Mouse (Mus musculus): Measurements from ENCODE around the gene Lrrc27. TPM values are rescaled to one million over a fixed set of nuclear protein-coding genes. Genes with fewer than 3 reads are reported as not detected.

Lrrc27 gene
- polyA plus RNA-seq, 1 experiment from 2014 or later = 2.8 TPM

DNA sequence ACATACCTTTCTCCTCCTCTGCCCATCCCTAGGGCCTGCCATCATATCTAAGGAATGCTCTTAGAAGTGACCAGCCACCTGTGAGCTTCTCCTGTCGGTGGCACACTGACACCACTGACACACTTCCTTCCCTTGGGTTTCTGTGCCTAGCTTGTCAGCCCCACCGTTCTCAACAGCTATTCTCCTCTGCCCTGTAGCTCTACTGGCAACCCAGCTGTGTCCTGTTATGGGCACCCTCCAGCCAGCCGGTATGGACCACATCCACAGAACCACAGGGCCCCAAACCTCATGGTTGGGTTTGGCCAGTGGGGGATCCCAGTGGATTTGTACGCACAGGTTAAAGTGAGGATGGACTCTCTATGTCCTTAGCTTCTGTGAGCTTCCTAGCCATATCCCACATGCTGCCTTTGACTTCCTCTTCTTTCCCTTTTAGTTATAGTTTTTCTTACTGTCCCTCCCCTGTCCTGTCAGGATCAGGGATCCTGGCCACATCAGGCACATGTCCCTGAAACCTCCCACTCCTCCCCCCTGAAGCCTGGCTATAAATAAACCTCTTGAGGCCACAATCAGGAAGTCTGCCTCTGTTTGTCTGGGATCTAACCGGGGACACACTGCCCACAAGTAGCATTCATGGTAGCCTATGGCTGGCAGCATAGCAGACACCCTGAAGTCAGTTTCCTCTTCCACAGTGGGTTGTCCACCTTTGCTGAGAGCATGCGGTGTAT, 15.8 kb downstream of the Lrrc27 start:
- Histone ChIP-seq H3K27me3 (no peaks in the 10 kb centered on the region), H3K4me2 (replicated peaks) (no peak overlapping the region), H3K4me3 (no peak overlapping the region), H3K4me1 (no peaks in the 10 kb centered on the region), H3K27ac (replicated peaks) (no peak overlapping the region), H3K9me3 (no peaks in the 10 kb centered on the region), H3K36me3 (no peaks in the 10 kb centered on the region), H3K9ac (replicated peaks) (no peak overlapping the region)
- 85% methylated on average over 6 of the region's 6 CpGs for WGBS
- ATAC-seq (replicated peaks) = no peak

DNA sequence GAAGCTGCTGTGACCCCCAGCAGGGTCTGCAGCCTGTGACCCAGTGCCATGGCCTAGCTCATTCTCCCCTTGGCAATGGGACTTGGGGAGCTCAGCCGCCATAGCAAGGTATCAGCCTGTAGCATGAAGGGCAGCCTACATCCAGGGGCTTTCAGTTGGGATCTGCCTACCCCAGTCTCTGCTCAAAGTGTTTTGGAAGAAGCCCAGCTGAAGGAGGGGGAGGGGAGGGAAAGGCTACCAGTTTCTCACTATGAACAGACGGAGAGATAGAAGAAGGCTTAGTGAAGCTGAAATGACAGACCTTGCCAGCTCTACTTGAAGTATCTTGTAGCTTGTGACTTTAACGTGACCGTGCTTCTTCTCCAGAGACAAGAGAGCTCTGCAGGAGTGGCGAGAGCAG, 17.0 kb downstream of the Lrrc27 start:
- no peaks in the 10 kb centered on the region for H3K36me3 ChIP-seq
- 83% methylated on average over 5 of the region's 5 CpGs for WGBS
- H3K27me3 ChIP-seq = no peaks in the 10 kb centered on the region
- H3K4me1 ChIP-seq = peaks cover 9% of the 10 kb centered on the region; the same call in 1 of the 2 replicates
- H3K9ac ChIP-seq (replicated peaks) = no peak overlapping the region
- no peak overlapping the region for H3K4me2 ChIP-seq (replicated peaks)
- no peaks in the 10 kb centered on the region for H3K9me3 ChIP-seq
- ATAC-seq (replicated peaks) = no peak
- no peak overlapping the region for H3K4me3 ChIP-seq
- H3K27ac ChIP-seq (replicated peaks) = no peak overlapping the region

- 78% methylated on average over 12 of the region's 12 CpGs for WGBS
- Histone ChIP-seq H3K27me3 (no peaks in the 10 kb centered on the region), H3K4me3 (no peak overlapping the region), H3K4me1 (peaks cover 12% of the 10 kb centered on the region; the same call in 1 of the 2 replicates), H3K27ac (replicated peaks) (no peak overlapping the region), H3K4me2 (replicated peaks) (no peak overlapping the region), H3K9ac (replicated peaks) (no peak overlapping the region), H3K36me3 (no peaks in the 10 kb centered on the region), H3K9me3 (no peaks in the 10 kb centered on the region)
- ATAC-seq (replicated peaks) = no peak
Measured at GRCm38 (mm10) chr7:139230241-139230640, 17.5 kb downstream of the Lrrc27 start.

DNA sequence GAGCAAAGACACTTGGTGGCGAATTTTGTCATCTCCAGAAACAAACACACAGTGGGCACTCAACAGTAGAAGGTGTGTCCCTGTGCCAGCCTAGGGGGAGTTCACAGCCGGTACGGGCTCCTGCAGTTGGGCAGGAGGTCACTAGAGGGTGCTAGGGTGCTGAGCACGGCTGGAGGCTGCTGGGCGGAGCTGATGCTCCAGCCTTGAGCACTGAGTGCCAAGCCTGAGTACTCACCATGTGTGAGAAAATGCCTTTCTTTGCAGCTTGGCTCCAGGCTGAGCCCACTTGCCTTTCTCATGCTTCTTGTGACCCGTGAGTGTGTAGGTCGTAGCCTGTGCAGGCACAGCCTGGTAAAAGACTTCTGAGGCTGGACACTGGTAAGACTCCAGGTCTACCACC, 20.9 kb downstream of the Lrrc27 start:
- Histone ChIP-seq H3K4me3 (no peak overlapping the region), H3K9ac (replicated peaks) (no peak overlapping the region), H3K4me1 (peaks cover 12% of the 10 kb centered on the region; the same call in 1 of the 2 replicates), H3K27ac (replicated peaks) (no peak overlapping the region), H3K9me3 (no peaks in the 10 kb centered on the region), H3K36me3 (no peaks in the 10 kb centered on the region), H3K4me2 (replicated peaks) (no peak overlapping the region), H3K27me3 (no peaks in the 10 kb centered on the region)
- ATAC-seq (replicated peaks) = peak; percentile 91
- 3% methylated on average over 7 of the region's 7 CpGs for WGBS

DNA sequence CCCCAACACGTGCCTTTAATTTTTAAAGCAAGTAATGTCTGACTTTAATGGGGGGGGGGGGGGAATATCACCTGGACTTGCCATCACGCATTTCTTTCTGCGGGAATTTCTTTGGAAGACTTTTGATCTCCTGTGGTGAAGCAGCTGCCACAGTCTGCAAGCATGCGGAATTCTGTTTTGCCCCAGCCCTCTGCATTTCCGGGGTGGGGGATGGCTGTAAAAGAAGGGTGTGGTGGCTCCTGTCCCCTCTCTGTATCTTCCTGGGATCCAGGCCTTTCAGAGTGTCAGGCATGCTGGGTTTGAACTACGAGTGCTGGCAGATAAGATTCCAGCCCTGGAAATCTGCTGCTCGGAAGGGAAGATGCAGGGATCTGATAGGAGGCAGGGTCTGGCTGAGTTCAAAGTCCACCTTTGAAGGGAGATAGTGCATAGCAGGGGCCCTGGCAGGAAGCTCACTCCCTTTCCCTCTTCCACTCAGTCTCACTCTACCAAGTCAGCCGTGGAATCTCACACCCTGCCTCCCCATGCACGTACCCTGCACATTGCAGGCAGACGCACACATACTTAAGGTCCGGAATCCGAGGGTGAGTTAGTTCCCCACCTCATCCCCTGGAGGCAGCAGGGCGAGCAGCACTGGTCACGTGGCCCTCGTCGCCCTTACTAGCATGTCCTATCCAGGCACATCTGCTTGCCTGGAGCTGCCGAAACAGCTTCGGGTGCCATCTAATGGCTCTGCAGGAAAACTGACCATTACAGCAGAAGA, 21.8 kb downstream of the Lrrc27 start:
- Histone ChIP-seq H3K9me3 (no peaks in the 10 kb centered on the region), H3K4me3 (no peak overlapping the region), H3K9ac (replicated peaks) (no peak overlapping the region), H3K4me2 (replicated peaks) (no peak overlapping the region), H3K27ac (replicated peaks) (no peak overlapping the region), H3K4me1 (peaks cover 12% of the 10 kb centered on the region; the same call in 1 of the 2 replicates), H3K36me3 (no peaks in the 10 kb centered on the region), H3K27me3 (no peaks in the 10 kb centered on the region)
- no peak for ATAC-seq (replicated peaks)
- WGBS = 20% methylated on average over 18 of the region's 18 CpGs

GRCm38 (mm10) chr7:139235651-139236358, 23.0 kb downstream of the Lrrc27 start:
- 81% methylated on average over 12 of the region's 12 CpGs for WGBS
- H3K27me3 ChIP-seq = no peaks in the 10 kb centered on the region
- no peaks in the 10 kb centered on the region for H3K9me3 ChIP-seq
- no peak for ATAC-seq (replicated peaks)
- no peak overlapping the region for H3K27ac ChIP-seq (replicated peaks)
- H3K4me1 ChIP-seq = peaks cover 12% of the 10 kb centered on the region; the same call in 1 of the 2 replicates
- no peak overlapping the region for H3K9ac ChIP-seq (replicated peaks)
- no peak overlapping the region for H3K4me3 ChIP-seq
- H3K4me2 ChIP-seq (replicated peaks) = no peak overlapping the region
- no peaks in the 10 kb centered on the region for H3K36me3 ChIP-seq

DNA sequence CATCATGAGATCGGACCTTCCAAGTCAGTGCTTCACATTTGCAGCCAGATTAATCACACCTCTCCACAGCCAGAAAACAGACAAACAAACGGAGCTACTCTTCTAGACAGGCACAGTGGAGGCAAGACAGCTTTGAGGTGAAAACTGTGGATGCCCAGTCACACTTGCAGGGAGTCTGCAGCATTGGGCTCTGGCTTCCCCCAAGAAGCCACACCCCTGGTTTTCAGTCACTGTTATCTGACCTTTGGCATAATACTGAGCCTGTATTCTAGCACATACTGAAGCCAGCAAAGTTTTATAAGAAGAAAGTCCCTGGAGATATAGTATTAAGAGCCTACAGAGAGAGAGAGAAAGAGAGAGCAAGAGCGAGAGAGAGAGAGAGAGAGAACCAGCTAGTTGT, 26.6 kb downstream of the Lrrc27 start:
- no peak overlapping the region for H3K4me3 ChIP-seq
- 74% methylated on average over 3 of the region's 3 CpGs for WGBS

DNA sequence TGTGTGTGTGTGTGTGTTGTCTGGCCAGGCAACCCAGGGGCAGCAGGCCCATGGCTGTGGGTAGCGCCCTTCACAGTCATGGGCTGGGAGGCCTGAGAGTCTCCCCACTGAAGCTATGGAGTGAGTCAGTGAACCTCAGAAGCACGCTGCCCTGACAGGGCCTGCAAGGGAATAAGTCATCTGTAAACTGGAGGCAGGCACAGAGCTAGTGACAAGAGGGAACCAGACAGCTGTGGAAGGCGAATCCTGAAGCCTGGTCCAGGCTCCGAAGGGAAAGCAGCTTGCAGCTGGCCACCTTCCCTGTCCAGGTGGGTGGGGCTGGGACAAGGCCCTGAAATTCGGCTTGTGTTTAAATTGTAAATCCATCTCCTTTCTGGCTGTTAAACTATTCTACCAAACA, 33.3 kb downstream of the Lrrc27 start:
- Histone ChIP-seq H3K36me3 (no peaks in the 10 kb centered on the region), H3K4me3 (no peak overlapping the region), H3K4me2 (replicated peaks) (no peak overlapping the region), H3K4me1 (peaks cover 27% of the 10 kb centered on the region), H3K9ac (replicated peaks) (no peak overlapping the region), H3K27ac (replicated peaks) (no peak overlapping the region), H3K27me3 (peaks cover 7% of the 10 kb centered on the region; the same call in 1 of the 2 replicates), H3K9me3 (no peaks in the 10 kb centered on the region)
- no peak for ATAC-seq (replicated peaks)
- 80% methylated on average over 5 of the region's 5 CpGs for WGBS

More for the DNA sequence above, 26.6 kb downstream of the Lrrc27 start:
- Histone ChIP-seq H3K4me1 (peaks cover 7% of the 10 kb centered on the region; the same call in 1 of the 2 replicates), H3K9ac (replicated peaks) (no peak overlapping the region), H3K27me3 (no peaks in the 10 kb centered on the region), H3K36me3 (no peaks in the 10 kb centered on the region), H3K27ac (replicated peaks) (no peak overlapping the region), H3K4me2 (replicated peaks) (no peak overlapping the region), H3K9me3 (no peaks in the 10 kb centered on the region)
- no peak for ATAC-seq (replicated peaks)

DNA sequence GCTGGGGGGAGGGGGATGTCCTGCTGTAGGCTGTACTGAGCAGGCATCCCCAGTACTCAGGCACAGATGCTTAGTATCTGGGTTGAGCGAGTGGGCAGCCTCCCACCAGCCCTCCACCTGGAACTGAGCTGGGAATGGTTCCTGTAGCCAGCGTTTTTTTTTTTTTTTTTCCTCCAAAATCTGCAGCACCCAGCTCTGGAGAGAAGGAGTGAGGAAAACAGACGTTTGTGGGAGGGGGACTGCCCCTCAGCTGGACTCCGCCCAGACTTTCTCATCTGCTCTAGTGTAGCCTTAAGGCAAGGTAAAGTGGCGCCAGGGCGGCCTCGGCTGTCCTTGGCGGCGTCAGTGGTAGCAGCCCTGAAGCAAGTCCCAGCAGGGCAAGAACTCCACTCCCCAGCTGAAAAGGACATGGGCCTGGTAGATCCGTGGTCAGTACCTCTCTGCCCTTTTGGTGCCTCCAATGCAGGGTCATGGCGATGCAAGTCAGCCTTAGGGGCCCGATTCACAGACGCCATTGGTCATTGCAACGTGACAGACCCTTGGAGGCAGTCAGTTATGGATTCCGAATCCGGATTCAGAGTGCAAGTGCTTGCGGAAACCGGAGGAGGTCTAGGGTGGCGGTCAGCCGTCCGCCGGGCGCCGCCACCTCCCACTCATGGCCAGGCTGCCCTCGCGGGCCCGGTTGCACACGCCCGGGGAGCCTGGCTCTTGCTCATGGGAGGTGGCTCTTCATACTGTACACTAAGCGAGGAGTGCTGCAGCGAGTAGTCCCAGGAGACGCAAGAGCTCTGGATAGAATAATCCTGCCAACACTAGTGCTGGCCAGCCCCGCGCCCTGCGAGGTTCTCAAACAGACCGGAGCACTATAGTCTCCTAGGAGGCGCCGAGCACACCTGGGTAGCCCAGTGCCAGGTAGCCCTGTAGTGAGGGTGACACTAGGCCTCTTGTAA, 34.4 kb downstream of the Lrrc27 start:
- Histone ChIP-seq H3K36me3 (no peaks in the 10 kb centered on the region), H3K4me2 (replicated peaks) (peak overlapping the region; percentile 88), H3K4me3 (peak overlapping the region; percentile 53), H3K27ac (replicated peaks) (no peak overlapping the region), H3K27me3 (peaks cover 7% of the 10 kb centered on the region; the same call in 1 of the 2 replicates), H3K9me3 (no peaks in the 10 kb centered on the region), H3K4me1 (peaks cover 31% of the 10 kb centered on the region), H3K9ac (replicated peaks) (peak overlapping the region; percentile 66)
- 4% methylated on average over 38 of the region's 38 CpGs for WGBS
- ATAC-seq (replicated peaks) = peak; percentile 29; the same call in 1 of the 2 replicates

DNA sequence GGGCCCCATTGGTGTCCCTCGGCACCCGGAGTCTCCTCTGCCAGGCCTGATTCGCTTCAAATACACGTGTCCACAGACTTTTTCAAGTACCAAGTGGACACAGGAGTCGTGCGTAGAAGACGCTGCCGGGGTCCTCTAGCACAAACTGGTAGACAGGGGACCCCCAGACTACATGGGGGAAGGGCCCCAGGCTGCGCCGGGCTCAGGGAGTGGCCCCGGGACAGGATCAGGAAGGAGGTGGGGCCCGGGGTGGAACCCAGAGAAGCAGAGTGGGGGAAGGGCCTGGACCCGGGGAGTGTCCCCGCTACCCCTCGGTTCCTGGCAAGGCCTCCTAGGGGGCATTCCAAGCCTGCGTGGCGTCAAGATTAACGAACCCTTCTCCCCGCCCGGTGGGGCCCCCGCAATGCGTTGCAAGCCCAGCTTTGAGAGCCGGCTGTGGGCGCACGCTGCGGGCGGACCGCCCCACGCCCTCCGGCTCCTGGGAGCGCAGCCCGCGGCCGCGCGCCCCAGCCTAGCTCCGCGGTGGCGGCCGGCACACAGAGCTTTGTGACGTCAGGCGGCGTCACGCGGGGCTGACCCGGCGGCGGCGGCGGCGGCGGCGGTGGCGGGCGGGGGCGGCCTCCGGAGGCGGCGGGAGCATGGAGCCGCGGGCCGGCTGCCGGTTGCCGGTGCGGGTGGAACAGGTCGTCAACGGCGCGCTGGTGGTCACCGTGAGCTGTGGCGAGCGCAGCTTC, 35.3 kb downstream of the Lrrc27 start, which contains the start of gene Pwwp2b:
TSS of gene Pwwp2b (plus strand) at position 602 of the 734 bp plus-strand sequence.
- ATAC-seq (replicated peaks) = peak; percentile 84
- H3K36me3 ChIP-seq = no peaks in the 10 kb centered on the region
- peak within 1 kb of the TSS; percentile 38 for H3K27ac ChIP-seq (replicated peaks)
- H3K9ac ChIP-seq (replicated peaks) = peak within 1 kb of the TSS; percentile 66
- peak within 1 kb of the TSS; percentile 53 for H3K4me3 ChIP-seq
- no peaks in the 10 kb centered on the region for H3K9me3 ChIP-seq
- H3K4me1 ChIP-seq = peaks cover 31% of the 10 kb centered on the region
- peaks cover 7% of the 10 kb centered on the region; the same call in 1 of the 2 replicates for H3K27me3 ChIP-seq
- WGBS = under 1% methylated on average over 66 of the region's 72 CpGs
- peak within 1 kb of the TSS; percentile 88 for H3K4me2 ChIP-seq (replicated peaks)

All from forebrain, embryonic 15.5 days (tissue).